Mouse (Mus musculus) B cell, adult (primary cell): ENCODE measurements around the gene Dcakd. TPM values are rescaled to one million over a fixed set of nuclear protein-coding genes. Genes with fewer than 3 reads are reported as not detected.

Source experiments
- total RNA-seq: library from RNA; stranded (reverse); gene quantifications from 4 replicates; pipeline ENCODE4 v1.2.4, GENCODE M21; 2023; ENCODE audit not compliant: inconsistent age

Dcakd gene
- total RNA-seq, result 15.0 to 17.7 TPM (median 15.8 TPM) in 4 replicates

DNA sequence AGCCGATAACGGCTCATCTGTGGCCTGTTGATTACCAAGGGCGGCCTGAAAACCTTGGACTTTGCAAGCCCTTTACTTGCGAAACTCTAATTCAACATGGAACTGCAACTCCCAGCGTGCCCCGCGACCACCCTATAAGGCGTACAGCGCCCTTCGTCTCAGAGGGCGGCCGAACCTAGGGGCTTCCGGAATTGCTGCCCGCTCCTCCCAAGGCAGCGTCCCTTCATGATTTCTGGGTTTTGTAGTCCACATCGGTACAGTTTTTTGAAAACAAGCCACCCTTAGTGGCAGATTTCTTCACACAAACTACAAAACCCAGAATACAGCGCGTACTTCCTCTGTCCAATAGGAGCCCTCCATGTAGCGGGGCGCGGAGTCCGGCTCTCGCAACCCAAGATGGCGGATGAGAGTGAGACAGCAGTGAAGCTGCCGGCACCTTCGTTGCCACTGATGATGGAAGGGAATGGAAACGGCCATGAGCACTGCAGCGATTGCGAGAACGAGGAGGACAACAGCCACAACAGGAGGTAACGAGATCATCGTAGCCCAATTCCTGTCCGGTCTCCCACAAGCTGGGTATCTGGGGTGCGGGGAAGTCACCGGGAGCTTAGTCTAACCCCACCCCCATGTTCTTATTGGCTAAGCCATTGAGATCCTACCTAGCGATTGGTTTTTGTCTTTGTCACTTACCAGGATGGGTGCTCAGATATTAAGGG, at the start of gene Dcakd, which contains the start of gene Nmt1:
Gene Dcakd (minus strand): TSS at position 158 of the 716 bp plus-strand sequence.
Gene Nmt1 (plus strand): TSS at position 15 of the 716 bp plus-strand sequence.

DNA sequence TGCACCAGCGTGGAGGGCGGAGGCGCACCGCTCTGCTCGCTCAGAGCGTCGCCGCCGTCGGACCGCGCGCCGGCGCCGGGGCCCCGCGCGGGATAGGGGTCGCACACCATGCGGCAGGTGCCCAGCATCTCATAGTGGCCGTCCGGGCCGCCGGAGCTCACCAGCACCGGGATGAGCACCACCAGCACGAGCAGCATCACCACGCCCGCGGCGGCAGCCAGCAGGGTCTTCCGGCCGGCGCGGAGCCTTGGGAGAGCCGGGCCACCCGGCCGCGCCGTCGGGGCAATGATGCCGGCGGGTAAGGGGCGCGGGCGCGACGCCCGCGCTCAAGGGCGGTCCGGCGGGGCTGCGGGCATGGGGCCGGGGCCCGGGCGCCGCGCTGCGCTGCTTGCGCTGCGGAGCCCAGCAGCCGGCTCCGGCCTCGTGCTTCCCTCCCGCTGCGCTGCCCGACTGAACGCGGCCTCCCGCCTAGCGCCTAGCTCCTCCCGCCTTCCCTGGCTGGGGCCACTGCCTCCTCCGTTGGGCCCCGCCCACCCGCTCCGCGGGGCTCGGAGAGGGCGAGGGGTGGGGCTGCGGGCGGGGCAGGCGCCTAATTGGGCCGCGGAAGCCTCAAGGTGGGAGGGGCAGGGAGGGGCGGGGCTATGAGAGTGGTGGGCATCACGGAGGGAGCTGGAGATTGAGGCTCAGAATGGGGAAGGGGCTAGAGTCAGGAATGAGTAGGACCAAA, 81.7 kb downstream of the Dcakd start, which contains the start of gene C1ql1:
Gene C1ql1 (minus strand): TSS at position 424 of the 727 bp plus-strand sequence.

Other genes with a start within 250 kb of the Dcakd start
- not detected in 4 replicates for gene Gjc1, start 208.6 kb downstream of the Dcakd start, total RNA-seq
- not detected in 4 replicates for gene Higd1b, start 192.5 kb downstream of the Dcakd start, total RNA-seq
- 130 to 159 TPM (median 135 TPM) in 4 replicates for gene Eftud2, start 147.3 kb downstream of the Dcakd start, total RNA-seq
- 0.26 TPM in 1 of 4 replicates, not detected in the others for gene Ccdc103, start 147.1 kb downstream of the Dcakd start, total RNA-seq
- gene Fam187a, start 143.2 kb downstream of the Dcakd start, total RNA-seq, result not detected in 4 replicates
- gene Gfap, start 127.4 kb downstream of the Dcakd start, total RNA-seq, result not detected in 4 replicates
- 1.1 to 1.9 TPM (median 1.2 TPM) in 4 replicates for gene Kif18b, start 103.2 kb downstream of the Dcakd start, total RNA-seq
- not detected in 4 replicates for gene C1ql1, start 81.6 kb downstream of the Dcakd start, total RNA-seq
- gene Nmt1, start 143 bp downstream of the Dcakd start, total RNA-seq, result 58.0 to 62.2 TPM (median 59.9 TPM) in 4 replicates
- 2.7 to 4.7 TPM (median 3.8 TPM) in 4 replicates for gene Plcd3, start 73.3 kb upstream of the Dcakd start, total RNA-seq
- 46.6 to 58.5 TPM (median 49.6 TPM) in 4 replicates for gene Acbd4, start 73.3 kb upstream of the Dcakd start, total RNA-seq
- gene Hexim1, start 87.9 kb upstream of the Dcakd start, total RNA-seq, result 55.6 to 59.2 TPM (median 56.1 TPM) in 4 replicates
- gene Hexim2, start 104.1 kb upstream of the Dcakd start, total RNA-seq, result 3.5 to 7.4 TPM (median 6.4 TPM) in 4 replicates
- 368 to 401 TPM (median 386 TPM) in 4 replicates for gene Fmnl1, start 142.8 kb upstream of the Dcakd start, total RNA-seq
- not detected in 4 replicates for gene 1700023F06Rik, start 180.2 kb upstream of the Dcakd start, total RNA-seq
- not detected in 4 replicates for gene Spata32, start 190.1 kb upstream of the Dcakd start, total RNA-seq
- 56.0 to 63.2 TPM (median 59.6 TPM) in 4 replicates for gene Map3k14, start 239.1 kb upstream of the Dcakd start, total RNA-seq